Mouse (Mus musculus) CD4-positive, CD25-positive, alpha-beta regulatory T cell (primary cell): ENCODE data around the gene AC109138.7. TPM values are rescaled to one million over a fixed set of nuclear protein-coding genes. Genes with fewer than 3 reads are reported as not detected.

ENCODE experiments used
- polyA plus RNA-seq: library from polyadenylated mRNA; unstranded; fragments of 100-300 nt; shearing (Covaris generic); gene quantifications from one replicate; pipeline ENCODE4 v1.2.1, GENCODE M21; 2017

The AC109138.7 gene
- polyA plus RNA-seq = 0.61 TPM

GRCm38 (mm10) chr19:4214071-4214770 lies at the start of gene AC109138.7, which contains the start of gene Clcf1:
AC109138.7 (plus strand) TSS chr19:4214357.
Clcf1 (plus strand) TSS chr19:4214238.

GRCm38 (mm10) chr19:4175368-4175947 lies 38.7 kb upstream of the AC109138.7 start, which contains the start of gene Carns1:
Carns1 (minus strand) TSS chr19:4175479.

GRCm38 (mm10) chr19:4190831-4191334 lies 23.3 kb upstream of the AC109138.7 start, which contains the start of gene Tbc1d10c:
Tbc1d10c (minus strand) TSS chr19:4191284.

GRCm38 (mm10) chr19:4191528-4192250 lies 22.5 kb upstream of the AC109138.7 start, which contains the start of gene Ppp1ca:
Ppp1ca (plus strand) TSS chr19:4192065.

GRCm38 (mm10) chr19:4201291-4201909 lies 12.8 kb upstream of the AC109138.7 start, which contains the start of gene Rad9a:
Rad9a (minus strand) TSS chr19:4201662.

GRCm38 (mm10) chr19:4231253-4232185 lies 17.4 kb downstream of the AC109138.7 start, which contains the start of gene Pold4:
Pold4 (plus strand) TSS chr19:4231899.

GRCm38 (mm10) chr19:4268566-4269361 lies 54.6 kb downstream of the AC109138.7 start, which contains the start of gene Ssh3:
Ssh3 (minus strand) TSS chr19:4269180.

Other genes with a start within 250 kb of the AC109138.7 start
- not detected for gene Aldh3b2, start 242.0 kb upstream of the AC109138.7 start, polyA plus RNA-seq
- 0.60 TPM for gene Acy3, start 227.8 kb upstream of the AC109138.7 start, polyA plus RNA-seq
- gene Tbx10, start 221.6 kb upstream of the AC109138.7 start, polyA plus RNA-seq = not detected
- 17.6 TPM for gene Nudt8, start 213.8 kb upstream of the AC109138.7 start, polyA plus RNA-seq
- gene Gm49405, start 213.7 kb upstream of the AC109138.7 start, polyA plus RNA-seq = 2.0 TPM
- 3.5 TPM for gene Doc2g, start 211.0 kb upstream of the AC109138.7 start, polyA plus RNA-seq
- gene Ndufv1, start 201.6 kb upstream of the AC109138.7 start, polyA plus RNA-seq = 164 TPM
- 512 TPM for gene Gstp1, start 176.4 kb upstream of the AC109138.7 start, polyA plus RNA-seq
- gene Gstp2, start 168.3 kb upstream of the AC109138.7 start, polyA plus RNA-seq = 2.0 TPM
- 96.6 TPM for gene Gstp3, start 154.8 kb upstream of the AC109138.7 start, polyA plus RNA-seq
- not detected for gene Cabp2, start 132.8 kb upstream of the AC109138.7 start, polyA plus RNA-seq
- gene Cdk2ap2, start 117.2 kb upstream of the AC109138.7 start, polyA plus RNA-seq = 799 TPM
- 330 TPM for gene Pitpnm1, start 114.4 kb upstream of the AC109138.7 start, polyA plus RNA-seq
- gene Aip, start 88.5 kb upstream of the AC109138.7 start, polyA plus RNA-seq = 195 TPM
- gene Gpr152, start 74.6 kb upstream of the AC109138.7 start, polyA plus RNA-seq = not detected
- gene Cabp4, start 70.3 kb upstream of the AC109138.7 start, polyA plus RNA-seq = 0.41 TPM
- gene Coro1b, start 65.7 kb upstream of the AC109138.7 start, polyA plus RNA-seq = 394 TPM
- gene Ptprcap, start 60.8 kb upstream of the AC109138.7 start, polyA plus RNA-seq = 1,480 TPM
- gene Rps6kb2, start 51.0 kb upstream of the AC109138.7 start, polyA plus RNA-seq = 49.1 TPM
- 36.9 TPM for gene Carns1, start 38.9 kb upstream of the AC109138.7 start, polyA plus RNA-seq
- 782 TPM for gene Tbc1d10c, start 23.1 kb upstream of the AC109138.7 start, polyA plus RNA-seq
- gene Ppp1ca, start 22.3 kb upstream of the AC109138.7 start, polyA plus RNA-seq = 1,094 TPM
- 80.3 TPM for gene Rad9a, start 12.7 kb upstream of the AC109138.7 start, polyA plus RNA-seq
- gene Clcf1, start 119 bp upstream of the AC109138.7 start, polyA plus RNA-seq = 38.4 TPM
- gene Pold4, start 17.5 kb downstream of the AC109138.7 start, polyA plus RNA-seq = 113 TPM
- 0.73 TPM for gene Ssh3, start 54.8 kb downstream of the AC109138.7 start, polyA plus RNA-seq
- gene Ankrd13d, start 68.8 kb downstream of the AC109138.7 start, polyA plus RNA-seq = 7.3 TPM
- gene Grk2, start 91.9 kb downstream of the AC109138.7 start, polyA plus RNA-seq = 238 TPM
- gene Kdm2a, start 183.9 kb downstream of the AC109138.7 start, polyA plus RNA-seq = 71.8 TPM
- gene Rhod, start 225.1 kb downstream of the AC109138.7 start, polyA plus RNA-seq = 4.6 TPM